Mouse (Mus musculus): ENCODE measurements around the gene Rtn4rl1.

DNA sequence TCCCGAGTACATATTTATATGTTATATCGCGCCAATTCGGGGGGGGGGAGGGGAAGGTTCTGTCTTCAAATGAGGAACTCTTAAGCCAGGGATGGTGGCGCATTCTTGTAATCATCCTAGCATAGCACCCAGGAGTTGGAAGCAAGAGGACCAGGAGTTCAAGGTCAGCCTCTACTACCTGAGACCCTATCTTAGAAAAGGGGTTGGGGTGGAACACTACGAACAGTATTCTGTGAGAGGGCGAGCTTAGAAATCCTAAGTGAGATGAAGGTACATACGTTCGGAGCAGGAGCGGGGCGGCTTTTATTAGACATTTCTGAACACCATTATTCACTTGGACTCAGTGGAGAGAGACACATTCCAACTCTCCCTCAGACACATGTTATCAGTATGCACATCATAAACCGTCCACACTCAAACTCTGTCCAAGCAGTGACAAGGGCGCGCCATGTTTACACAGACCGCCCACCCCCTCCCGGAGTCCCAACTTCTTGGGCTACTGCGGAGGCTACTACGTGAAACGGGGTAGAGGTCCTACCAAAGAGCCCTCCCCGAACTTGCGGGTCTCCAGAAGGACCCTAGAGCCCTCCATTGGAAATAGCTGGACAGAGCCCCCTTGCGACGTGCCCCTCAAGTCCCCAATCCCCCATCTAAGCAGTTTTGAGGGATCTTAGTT lies 24.0 kb upstream of the Rtn4rl1 start, which contains the start of gene Hic1:
- TF ChIP-seq CTCF (IDR thresholded peaks at IDR 0.05; ENCODE audit: borderline replicate concordance, insufficient read depth, low read length) = no peak
- peak; percentile 43; the same call in 1 of the 2 replicates for TF ChIP-seq POLR2A (IDR thresholded peaks at IDR 0.05; ENCODE audit: low read depth, low read length)
